Mouse (Mus musculus) E14TG2a.4 (cell line): ENCODE results near the gene Mtg1.

Experiments used
- H3K27me3 ChIP-seq: 2 replicates; pipeline ENCODE4 v1.6.1; 2014; ENCODE audit warnings: low read length, control low read depth; ENCODE audit not compliant: insufficient read depth
- H3K36me3 ChIP-seq: 2 replicates; pipeline ENCODE4 v1.6.1; 2014; ENCODE audit warnings: low read length, control low read depth; ENCODE audit not compliant: insufficient read depth
- H3K4me1 ChIP-seq: replicated peaks from 2 replicates; pipeline ENCODE4 v1.6.1; 2014; ENCODE audit warnings: low read depth, low read length, control low read depth
- H3K4me3 ChIP-seq: replicated peaks from 2 replicates; pipeline ENCODE4 v1.5.1; 2014; ENCODE audit warnings: mild to moderate bottlenecking, low read length
- H3K9me3 ChIP-seq: 2 replicates; pipeline ENCODE4 v1.6.1; 2014; ENCODE audit warnings: low read length, control low read depth
- CTCF ChIP-seq: conservative IDR thresholded peaks from 2 replicates; pipeline ENCODE4 v1.5.1; 2014; ENCODE audit warnings: low read length
- NANOG ChIP-seq: IDR thresholded peaks from 2 replicates; pipeline ENCODE4 v1.6.1; 2014; ENCODE audit warnings: borderline replicate concordance, low read length, mixed read lengths
- POU5F1 ChIP-seq: IDR thresholded peaks from 2 replicates; pipeline ENCODE4 v1.6.1; 2014; ENCODE audit warnings: low read length, borderline replicate concordance

Gene Mtg1

GRCm38 (mm10) chr7:140144550-140144949 is 7.2 kb downstream of the Mtg1 start:
- TF ChIP-seq POU5F1 (no peak), NANOG (no peak), CTCF (no peak)
- no peaks in the 10 kb centered on the region for H3K27me3 ChIP-seq
- no peak overlapping the region for H3K4me3 ChIP-seq
- H3K4me1 ChIP-seq: peaks cover 3% of the 10 kb centered on the region; the same call in 1 of the 2 replicates
- peaks cover 70% of the 10 kb centered on the region for H3K36me3 ChIP-seq
- no peaks in the 10 kb centered on the region for H3K9me3 ChIP-seq

- TF ChIP-seq POU5F1 (no peak), CTCF (no peak), NANOG (no peak)
- H3K36me3 ChIP-seq: peaks cover 27% of the 10 kb centered on the region
- peaks cover 25% of the 10 kb centered on the region for H3K4me1 ChIP-seq
- H3K4me3 ChIP-seq: peak overlapping the region; percentile 76
- peaks cover 55% of the 10 kb centered on the region for H3K27me3 ChIP-seq
- no peaks in the 10 kb centered on the region for H3K9me3 ChIP-seq
These were observed 16.0 kb downstream of the Mtg1 start for GRCm38 (mm10) chr7:140153383-140153782.

GRCm38 (mm10) chr7:140153829-140154217 is 16.5 kb downstream of the Mtg1 start:
- no peaks in the 10 kb centered on the region for H3K9me3 ChIP-seq
- TF ChIP-seq POU5F1 (no peak), NANOG (no peak), CTCF (no peak)
- H3K4me3 ChIP-seq: peak overlapping the region; percentile 76
- peaks cover 59% of the 10 kb centered on the region for H3K27me3 ChIP-seq
- peaks cover 25% of the 10 kb centered on the region for H3K4me1 ChIP-seq
- peaks cover 25% of the 10 kb centered on the region for H3K36me3 ChIP-seq

GRCm38 (mm10) chr7:140154218-140154927 is 17.0 kb downstream of the Mtg1 start, which contains the start of gene Sprn:
TSS of gene Sprn (minus strand) at chr7:140154877.
- no peak for TF ChIP-seq NANOG
- TF ChIP-seq POU5F1: no peak
- TF ChIP-seq CTCF: no peak
- Histone ChIP-seq H3K27me3 (peaks cover 62% of the 10 kb centered on the region), H3K36me3 (peaks cover 19% of the 10 kb centered on the region), H3K4me1 (peaks cover 25% of the 10 kb centered on the region), H3K9me3 (no peaks in the 10 kb centered on the region), H3K4me3 (peak within 1 kb of the TSS; percentile 76)

- H3K36me3 ChIP-seq: no peaks in the 10 kb centered on the region
- TF ChIP-seq POU5F1 (no peak), NANOG (no peak), CTCF (no peak)
- no peaks in the 10 kb centered on the region for H3K4me1 ChIP-seq
- H3K4me3 ChIP-seq: no peak overlapping the region
- H3K27me3 ChIP-seq: peaks cover 38% of the 10 kb centered on the region
- H3K9me3 ChIP-seq: peaks cover 13% of the 10 kb centered on the region
These were observed 23.0 kb downstream of the Mtg1 start for GRCm38 (mm10) chr7:140160363-140160762.

- no peaks in the 10 kb centered on the region for H3K36me3 ChIP-seq
- peaks cover 14% of the 10 kb centered on the region; the same call in 1 of the 2 replicates for H3K27me3 ChIP-seq
- TF ChIP-seq NANOG (no peak), POU5F1 (no peak), CTCF (no peak)
- H3K4me1 ChIP-seq: 0 out of 2 replicates have a peak, but pooled peaks cover 3% of the 10 kb centered on the region
- no peak within 1 kb of the TSS for H3K4me3 ChIP-seq
- H3K9me3 ChIP-seq: peaks cover 13% of the 10 kb centered on the region
These were observed 27.3 kb downstream of the Mtg1 start, which contains the start of gene Olfr522 for GRCm38 (mm10) chr7:140164664-140165063. TSS of gene Olfr522 (minus strand) at chr7:140164764.

- peaks cover 18% of the 10 kb centered on the region for H3K4me1 ChIP-seq
- H3K4me3 ChIP-seq: no peak overlapping the region
- 0 out of 2 replicates have a peak, but pooled peaks cover 6% of the 10 kb centered on the region for H3K27me3 ChIP-seq
- no peaks in the 10 kb centered on the region; the same call in 1 of the 2 replicates for H3K9me3 ChIP-seq
- no peak for TF ChIP-seq POU5F1
- TF ChIP-seq NANOG: no peak
- TF ChIP-seq CTCF: no peak
- no peaks in the 10 kb centered on the region for H3K36me3 ChIP-seq
These were observed 30.6 kb downstream of the Mtg1 start for GRCm38 (mm10) chr7:140167950-140168349.

- H3K4me3 ChIP-seq: no peak overlapping the region
- peaks cover 18% of the 10 kb centered on the region for H3K4me1 ChIP-seq
- TF ChIP-seq POU5F1 (no peak), CTCF (no peak)
- H3K36me3 ChIP-seq: no peaks in the 10 kb centered on the region
- H3K27me3 ChIP-seq: no peaks in the 10 kb centered on the region; the same call in 1 of the 2 replicates
- H3K9me3 ChIP-seq: no peaks in the 10 kb centered on the region; the same call in 1 of the 2 replicates
These were observed 32.0 kb downstream of the Mtg1 start for GRCm38 (mm10) chr7:140169386-140169785.
